Mouse (Mus musculus): Measurements from ENCODE around the gene Hectd1.

Hectd1 gene

DNA sequence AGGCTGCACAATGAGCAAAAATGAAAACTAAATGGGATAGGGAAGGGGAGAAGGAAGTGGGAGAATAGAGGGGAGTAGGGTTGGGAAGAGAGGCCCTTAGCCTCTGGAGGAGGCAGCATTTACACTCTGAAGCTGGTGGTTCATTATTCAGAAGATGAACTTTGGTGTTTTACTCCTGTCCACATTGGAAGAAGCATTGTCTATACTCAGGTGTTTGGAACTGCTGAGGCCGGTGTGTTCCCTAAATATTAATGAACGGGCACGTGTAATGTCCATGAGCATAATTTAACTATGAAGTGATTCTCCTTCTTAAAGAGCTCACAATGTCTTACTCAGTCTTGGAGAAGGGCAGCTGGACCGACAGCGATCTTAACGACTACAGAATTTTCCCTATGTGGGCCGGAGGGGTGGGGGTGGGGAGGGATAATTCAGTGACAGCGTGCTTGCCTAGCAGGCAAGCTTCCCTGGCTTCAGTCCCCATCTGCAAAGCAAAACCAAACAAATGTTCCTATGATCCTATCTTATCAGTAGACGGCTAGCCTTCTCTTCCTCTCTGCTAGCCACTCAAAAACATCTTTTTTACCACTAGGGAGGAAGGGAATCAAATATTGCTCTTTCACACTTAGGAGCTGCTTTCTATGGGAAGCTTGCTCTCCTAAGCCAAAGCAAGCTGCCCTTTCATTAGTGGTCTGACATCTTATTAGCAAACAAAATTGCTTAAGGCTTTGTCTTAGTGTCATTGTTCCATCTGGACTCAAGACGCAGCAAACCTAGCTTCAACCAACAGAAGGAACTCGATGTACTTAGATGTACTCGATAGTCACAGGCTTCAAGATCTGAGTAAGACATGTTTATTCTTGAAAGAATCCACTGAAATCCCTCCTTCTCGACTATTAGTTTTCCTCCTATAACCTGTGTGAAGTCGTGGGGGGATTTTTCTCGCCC lies 14.5 kb upstream of the Hectd1 start:
- DNase-seq (ENCODE audit: low read depth, low spot score), result no peak

GRCm38 (mm10) chr12:51842081-51842864 lies 12.9 kb upstream of the Hectd1 start:
- no peak for DNase-seq (ENCODE audit: low read depth, low spot score)

- no peak for DNase-seq (ENCODE audit: low read depth, low spot score)
These were observed 10.5 kb upstream of the Hectd1 start for GRCm38 (mm10) chr12:51839856-51840255.

DNA sequence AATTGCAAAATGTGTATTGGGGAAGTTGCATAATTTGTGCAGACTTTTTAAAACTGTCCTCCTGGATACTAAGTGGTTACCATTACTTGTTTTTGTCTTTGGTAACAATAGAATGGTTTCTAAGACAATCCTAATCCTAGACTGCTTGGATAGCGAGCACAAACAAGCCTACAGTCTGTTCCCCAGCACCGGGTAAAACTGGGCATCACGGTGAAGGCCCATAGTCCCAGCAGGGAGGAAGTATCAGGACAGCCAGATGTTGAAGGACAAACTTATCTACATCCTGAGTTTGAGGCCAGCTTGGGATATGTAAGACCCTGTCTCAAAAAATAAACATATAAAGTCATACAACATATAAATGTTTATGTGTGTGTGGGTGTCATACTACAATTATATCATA lies 5.9 kb upstream of the Hectd1 start:
- DNase-seq (ENCODE audit: low read depth, low spot score), result no peak

- no peak for DNase-seq (ENCODE audit: low read depth, low spot score)
These were observed 2.6 kb upstream of the Hectd1 start for GRCm38 (mm10) chr12:51831931-51832330.

DNA sequence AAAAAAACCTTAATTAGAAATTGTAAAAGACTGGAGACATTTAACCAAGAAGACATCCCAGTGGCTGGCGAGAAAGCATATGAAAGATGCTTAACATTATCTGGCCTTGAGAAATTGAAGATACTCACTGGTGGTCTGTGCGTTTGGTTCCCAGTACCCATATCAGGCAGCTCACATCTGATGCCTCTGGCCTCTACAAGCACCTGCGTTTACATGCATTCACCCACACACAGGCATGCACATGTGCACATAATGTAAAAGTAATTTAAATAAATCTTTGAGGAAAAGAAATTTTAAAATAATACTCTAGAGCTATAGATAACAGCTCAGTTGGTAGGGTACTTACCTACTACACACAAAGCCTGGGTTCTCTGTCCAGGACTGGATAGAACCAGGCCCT lies 2.0 kb upstream of the Hectd1 start:
- DNase-seq (ENCODE audit: low read depth, low spot score), result no peak

DNA sequence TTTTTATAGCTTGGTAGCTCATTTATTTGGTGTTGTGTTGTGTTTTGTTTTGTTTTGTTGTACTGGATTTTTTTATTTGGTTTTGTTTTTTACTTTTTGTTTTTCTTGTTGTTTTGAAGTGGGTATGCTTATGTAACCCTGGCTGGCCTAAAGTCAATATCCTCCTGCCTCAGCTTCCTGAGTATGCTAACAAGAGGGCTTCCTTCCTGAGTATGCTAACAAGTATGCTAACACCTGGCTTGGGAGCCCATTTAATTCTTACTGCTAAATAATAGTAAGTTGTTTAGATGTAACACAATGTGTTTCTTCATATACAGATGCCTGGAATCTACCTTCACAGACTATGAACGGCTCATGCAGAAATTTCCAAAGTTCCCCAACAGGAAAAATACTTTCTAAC lies 1.3 kb upstream of the Hectd1 start:
- peak; percentile 40 for DNase-seq (ENCODE audit: low read depth, low spot score)

DNA sequence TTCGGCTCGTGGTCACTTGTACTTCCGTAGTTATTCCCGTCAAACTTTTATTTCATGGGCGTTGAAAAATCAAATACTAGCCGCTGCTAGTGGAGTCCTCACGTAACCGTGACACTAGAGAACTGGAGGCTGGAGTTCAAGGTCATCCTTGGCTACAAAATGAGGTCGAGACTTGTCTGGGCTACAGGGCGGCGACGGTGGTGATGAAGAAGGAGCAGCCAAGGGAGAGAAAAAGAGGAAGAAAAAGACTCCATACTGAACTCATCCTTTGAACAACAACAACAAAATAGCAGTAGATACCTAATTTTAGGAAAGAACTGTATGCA lies 704 bp upstream of the Hectd1 start:
- DNase-seq (ENCODE audit: low read depth, low spot score), result no peak

DNA sequence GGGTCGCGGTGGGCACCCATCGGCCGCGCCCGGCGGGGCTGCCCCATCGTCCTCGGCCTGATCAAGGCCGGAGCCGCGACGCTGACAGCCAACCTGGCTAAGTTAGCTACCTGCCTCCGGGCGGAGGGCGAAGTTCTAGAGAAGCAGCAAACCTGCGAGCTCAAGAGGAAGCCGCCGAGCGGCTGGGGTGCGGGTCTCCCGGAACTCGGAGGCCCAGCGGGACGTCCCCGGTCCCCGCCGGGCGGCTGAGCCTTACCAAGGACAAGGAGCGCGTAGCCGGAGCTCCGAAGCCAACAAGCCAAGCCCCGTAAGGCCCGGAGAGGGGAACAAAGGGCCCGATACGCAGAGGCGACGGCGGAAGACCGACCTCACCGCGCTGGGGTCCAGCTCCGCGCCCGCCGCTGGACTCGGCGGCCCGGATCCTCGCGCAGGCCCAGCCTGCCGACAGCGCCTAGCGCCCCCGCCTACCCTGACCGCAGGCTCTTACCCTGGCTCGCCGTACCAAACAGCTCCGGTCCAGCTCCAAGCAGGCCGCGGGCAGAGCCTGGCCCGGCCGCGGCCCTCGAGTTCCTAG lies 533 bp downstream of the Hectd1 start:
- peak; percentile 81 for DNase-seq (ENCODE audit: low read depth, low spot score)

DNA sequence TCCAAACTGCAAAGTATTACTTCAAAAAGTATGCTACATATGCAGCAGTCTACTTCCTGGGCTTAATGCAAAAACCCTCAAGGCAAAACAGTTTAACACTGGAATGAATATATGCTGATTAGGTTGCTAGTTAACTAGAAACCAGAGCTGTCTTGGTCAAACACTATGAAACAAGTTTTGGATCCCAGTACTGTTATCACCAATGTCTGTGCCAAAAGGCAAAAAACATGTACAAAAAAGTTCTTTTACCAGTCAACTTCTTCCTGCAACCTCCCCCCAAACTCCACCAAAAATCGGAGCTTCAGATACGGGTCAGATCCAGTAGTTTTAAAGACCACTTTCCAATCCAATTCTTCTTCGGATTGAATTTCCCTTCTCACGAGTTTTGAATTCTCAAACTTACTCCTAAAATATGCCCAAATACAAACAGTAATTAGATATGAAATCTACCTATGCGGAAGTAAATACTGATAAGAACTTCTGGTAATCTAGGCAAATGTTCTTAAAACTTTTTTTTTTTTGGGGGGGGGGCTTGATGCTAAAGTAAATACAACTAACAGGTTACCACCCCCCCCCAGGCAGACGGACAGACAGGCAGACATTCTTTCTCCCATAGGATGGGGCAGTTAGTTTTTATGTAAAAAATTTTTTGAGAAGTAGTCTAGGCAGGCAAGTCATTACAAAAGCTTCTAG lies 1.2 kb downstream of the Hectd1 start:
- no peak for DNase-seq (ENCODE audit: low read depth, low spot score)

DNA sequence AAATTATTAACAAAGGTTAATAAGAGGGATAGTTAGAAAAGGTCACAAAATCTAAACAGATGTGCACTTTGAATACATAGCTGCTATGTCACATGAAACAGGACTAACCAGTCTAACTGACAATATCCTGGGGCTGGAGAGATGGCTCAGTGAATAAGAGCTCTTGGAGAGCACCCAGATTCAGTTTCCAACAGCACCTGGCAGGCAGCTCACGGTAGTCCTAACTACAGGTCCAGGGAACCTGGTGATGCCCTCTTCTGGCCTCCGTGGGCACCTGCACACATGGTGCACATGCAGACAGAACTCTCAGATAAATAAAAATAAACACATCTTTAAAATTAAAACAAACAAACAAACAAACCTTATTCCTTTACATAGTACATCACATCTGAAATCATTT lies 4.0 kb downstream of the Hectd1 start:
- DNase-seq (ENCODE audit: low read depth, low spot score), result peak; percentile 36

- DNase-seq (ENCODE audit: low read depth, low spot score), result no peak
These were observed 6.0 kb downstream of the Hectd1 start for GRCm38 (mm10) chr12:51823311-51823710.

GRCm38 (mm10) chr12:51822861-51823260 lies 6.5 kb downstream of the Hectd1 start:
- DNase-seq (ENCODE audit: low read depth, low spot score), result no peak

- DNase-seq (ENCODE audit: low read depth, low spot score), result no peak
These were observed 7.1 kb downstream of the Hectd1 start for GRCm38 (mm10) chr12:51822236-51822635.

DNA sequence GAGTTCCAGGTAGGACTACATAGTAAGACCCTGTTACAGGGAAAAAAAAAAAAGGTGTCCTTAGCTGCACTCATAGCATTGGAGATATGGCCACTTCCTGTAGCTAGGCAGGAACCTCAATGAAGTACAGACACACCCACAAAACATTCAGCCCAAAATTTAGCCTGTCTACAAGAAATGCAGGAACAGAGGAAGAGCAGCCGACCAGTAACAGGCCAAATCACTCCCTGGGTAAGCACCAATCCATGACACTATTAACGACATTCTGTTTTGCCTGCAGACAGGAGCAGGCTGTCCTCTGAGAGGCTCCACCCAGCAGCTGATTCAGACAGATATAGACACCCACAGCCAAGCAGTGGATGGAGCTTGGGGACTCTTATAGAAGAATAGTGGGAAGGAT lies 8.1 kb downstream of the Hectd1 start:
- no peak for DNase-seq (ENCODE audit: low read depth, low spot score)

- no peak for DNase-seq (ENCODE audit: low read depth, low spot score)
These were observed 9.3 kb downstream of the Hectd1 start for GRCm38 (mm10) chr12:51819951-51820498.

GRCm38 (mm10) chr12:51817815-51818613 lies 11.3 kb downstream of the Hectd1 start:
- DNase-seq (ENCODE audit: low read depth, low spot score), result no peak

DNA sequence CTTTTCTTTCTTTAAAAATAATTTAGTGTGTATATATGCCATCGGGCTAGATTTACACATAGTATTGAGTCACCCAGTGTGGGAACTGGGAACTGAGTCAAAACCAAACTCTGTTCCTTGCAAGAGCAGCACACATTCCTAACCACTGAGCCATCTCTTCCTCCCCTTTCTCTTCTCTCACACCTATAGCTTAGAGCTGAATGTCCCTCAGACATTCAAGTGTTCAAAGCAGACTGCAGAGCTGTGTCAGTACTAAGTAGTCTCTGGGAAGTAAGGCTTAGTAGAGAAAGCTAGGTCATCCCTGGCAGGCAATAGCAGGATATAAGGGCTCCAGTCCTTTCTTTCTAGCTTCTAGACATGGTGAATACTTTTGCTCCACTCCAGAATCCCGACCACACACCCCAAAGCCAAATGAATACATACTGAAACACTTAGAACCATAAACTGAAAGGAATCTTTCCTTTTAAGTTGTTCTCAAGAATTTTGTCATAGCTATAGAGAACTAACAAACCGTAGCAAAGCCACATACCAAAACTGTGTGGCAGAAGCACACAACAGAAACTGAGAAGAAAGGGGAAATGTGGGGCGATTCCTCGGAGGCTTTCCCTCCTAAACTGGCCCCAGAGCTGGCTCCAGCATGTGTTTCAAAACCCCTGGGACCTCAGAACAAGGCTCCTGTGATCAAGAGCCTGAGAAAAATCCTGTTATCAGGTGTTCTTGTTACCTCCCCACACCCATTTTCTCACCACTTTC lies 17.8 kb downstream of the Hectd1 start:
- DNase-seq (ENCODE audit: low read depth, low spot score), result peak; percentile 45

DNA sequence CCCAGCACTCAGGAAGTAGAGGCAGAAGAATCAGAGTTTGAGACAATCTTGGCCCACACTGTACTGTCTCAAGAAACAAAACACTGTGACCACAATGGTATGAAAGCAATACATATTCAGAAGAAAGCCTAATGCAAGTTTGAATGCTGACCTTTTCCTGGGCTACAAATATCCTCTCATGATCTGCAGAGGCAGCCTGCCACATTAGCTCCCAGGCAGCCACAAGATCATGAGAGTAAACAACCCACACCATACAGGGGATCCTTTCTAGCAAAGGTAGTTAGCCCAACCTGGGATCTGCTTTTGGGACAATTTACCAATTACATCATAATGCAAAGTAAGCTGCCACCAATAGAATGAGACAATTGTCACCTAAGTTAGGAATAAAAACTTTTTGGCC lies 18.8 kb downstream of the Hectd1 start:
- no peak for DNase-seq (ENCODE audit: low read depth, low spot score)

- peak; percentile 42 for DNase-seq (ENCODE audit: low read depth, low spot score)
These were observed 44.5 kb downstream of the Hectd1 start for GRCm38 (mm10) chr12:51784842-51785241.

Data from A20 (cell line).